Mouse (Mus musculus) neural tube, embryonic 12.5 days (tissue): ENCODE data around the gene Prepl. TPM values are rescaled to one million over a fixed set of nuclear protein-coding genes. Genes with fewer than 3 reads are reported as not detected.
A peak's percentile ranks its signal among the peaks of the same experiment; 100 is the strongest.

Experiments used
- ATAC-seq: fragments of 200-750 bp; cut with Nextera tagmentation; 2 replicates; pipeline ENCODE4 v1.8.0; 2017; ENCODE audit warnings: low read depth, mild to moderate bottlenecking, moderate TSS enrichment, moderate library complexity; ENCODE audit not compliant: low FRiP score
- H3K27ac ChIP-seq: fragments of 300-500 bp; sonication (generic); 2 replicates; pipeline ENCODE4 v1.5.1; 2016
- H3K27me3 ChIP-seq: fragments of 300-500 bp; sonication (generic); replicated peaks from 2 replicates; pipeline ENCODE4 v1.6.1; 2016; ENCODE audit warnings: mild to moderate bottlenecking
- H3K36me3 ChIP-seq: fragments of 300-500 bp; sonication (generic); 2 replicates; pipeline ENCODE4 v1.6.1; 2016; ENCODE audit warnings: mild to moderate bottlenecking
- H3K4me1 ChIP-seq: fragments of 300-500 bp; sonication (generic); 2 replicates; pipeline ENCODE4 v1.6.1; 2016
- H3K4me2 ChIP-seq: fragments of 300-500 bp; sonication (generic); replicated peaks from 2 replicates; pipeline ENCODE4 v1.6.1; 2016; ENCODE audit warnings: mild to moderate bottlenecking
- H3K4me3 ChIP-seq: fragments of 300-500 bp; sonication (generic); 2 replicates; pipeline ENCODE4 v1.5.1; 2016
- H3K9ac ChIP-seq: fragments of 300-500 bp; sonication (generic); 2 replicates; pipeline ENCODE4 v1.6.1; 2016; ENCODE audit warnings: mild to moderate bottlenecking
- H3K9me3 ChIP-seq: fragments of 300-500 bp; sonication (generic); 2 replicates; pipeline ENCODE4 v1.6.1; 2016; ENCODE audit warnings: mild to moderate bottlenecking
- WGBS: fragments of 180-500 bp; shearing (Covaris S2); methylation state at CpG from one replicate; pipeline ENCODE4 v1.1.7; 2016; 5-methylcytosine and 5-hydroxymethylcytosine counted together
- polyA plus RNA-seq: library from polyadenylated mRNA; unstranded; fragments of >200 nt; fragmentation: Nextera tagmentation; extraction: Ambion mirVana; gene quantifications from 2 replicates; pipeline ENCODE4 v1.2.1, GENCODE M21; 2016

Gene Prepl
- polyA plus RNA-seq = 65.2 and 70.1 TPM in 2 replicates

GRCm38 (mm10) chr17:85090120-85091099, at the start of gene Prepl, which contains the start of gene Camkmt:
TSS of gene Prepl (minus strand) at chr17:85090241.
TSS of gene Camkmt (plus strand) at chr17:85090552.
- Histone ChIP-seq H3K27ac (peak within 1 kb of the TSS; percentile 54), H3K36me3 (no peaks in the 10 kb centered on the region), H3K9me3 (no peaks in the 10 kb centered on the region), H3K4me2 (peak within 1 kb of the TSS; percentile 85), H3K9ac (peak within 1 kb of the TSS; percentile 78), H3K27me3 (no peaks in the 10 kb centered on the region), H3K4me1 (peaks cover 15% of the 10 kb centered on the region), H3K4me3 (peak within 1 kb of the TSS; percentile 86)
- peak; percentile 98 for ATAC-seq
- WGBS = under 1% methylated on average over 63 of the region's 63 CpGs

DNA sequence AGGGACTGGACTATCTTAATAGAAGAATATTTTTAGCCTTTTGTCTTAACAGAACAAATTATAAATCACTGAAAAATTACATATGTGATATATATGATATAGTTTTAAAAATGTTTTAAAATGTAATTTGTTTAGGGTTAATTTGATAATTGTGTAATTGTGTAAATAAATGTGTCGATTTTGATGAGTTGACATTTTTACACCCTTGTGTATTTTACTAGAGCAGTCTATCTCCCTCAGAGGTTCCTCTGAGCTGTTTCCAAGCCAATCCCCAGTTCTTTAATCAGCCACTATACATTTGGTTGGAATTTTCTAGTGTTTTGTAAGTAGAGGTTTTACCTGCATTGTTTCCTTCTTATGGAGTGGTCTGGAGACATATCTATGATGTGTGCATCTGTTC, 48.4 kb upstream of the Prepl start:
- Histone ChIP-seq H3K4me2 (no peak overlapping the region), H3K4me1 (peaks cover 9% of the 10 kb centered on the region; the same call in 1 of the 2 replicates), H3K9ac (no peak overlapping the region), H3K36me3 (no peaks in the 10 kb centered on the region), H3K9me3 (no peaks in the 10 kb centered on the region), H3K27me3 (no peaks in the 10 kb centered on the region), H3K27ac (no peak overlapping the region), H3K4me3 (no peak overlapping the region)
- 96% methylated on average over 1 of the region's 1 CpGs for WGBS
- no peak for ATAC-seq

GRCm38 (mm10) chr17:85116643-85117042, 26.6 kb upstream of the Prepl start:
- Histone ChIP-seq H3K36me3 (no peaks in the 10 kb centered on the region), H3K9me3 (no peaks in the 10 kb centered on the region), H3K4me3 (no peak overlapping the region), H3K27ac (no peak overlapping the region), H3K4me2 (no peak overlapping the region), H3K9ac (no peak overlapping the region), H3K4me1 (no peaks in the 10 kb centered on the region), H3K27me3 (no peaks in the 10 kb centered on the region)
- WGBS = 36% methylated on average over 4 of the region's 4 CpGs
- no peak for ATAC-seq

DNA sequence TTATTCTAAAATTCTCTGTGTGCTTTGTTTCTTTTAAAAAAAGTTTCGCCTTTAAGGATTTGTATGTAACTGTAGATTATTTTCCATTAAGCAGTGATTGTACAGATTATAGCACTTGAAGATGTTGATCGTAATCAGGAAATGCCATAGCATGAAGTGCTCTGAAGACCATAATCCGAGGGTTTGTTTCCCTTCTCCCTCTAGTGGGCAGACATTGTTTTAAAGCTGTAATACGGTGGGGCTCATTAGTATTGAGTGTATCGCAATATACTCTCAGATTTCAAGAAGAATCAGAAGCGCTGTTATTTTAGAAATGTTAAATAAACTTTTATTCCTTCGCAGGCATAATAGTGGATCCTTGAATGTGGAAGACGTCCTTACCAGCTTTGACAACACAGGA, 23.4 kb upstream of the Prepl start:
- Histone ChIP-seq H3K9ac (no peak overlapping the region), H3K4me1 (no peaks in the 10 kb centered on the region), H3K9me3 (no peaks in the 10 kb centered on the region), H3K4me2 (no peak overlapping the region), H3K27me3 (no peaks in the 10 kb centered on the region), H3K36me3 (no peaks in the 10 kb centered on the region), H3K4me3 (no peak overlapping the region), H3K27ac (no peak overlapping the region)
- 87% methylated on average over 8 of the region's 8 CpGs for WGBS
- no peak for ATAC-seq

GRCm38 (mm10) chr17:85110640-85111039, 20.6 kb upstream of the Prepl start:
- no peak overlapping the region for H3K27ac ChIP-seq
- WGBS = 97% methylated on average over 1 of the region's 1 CpGs

DNA sequence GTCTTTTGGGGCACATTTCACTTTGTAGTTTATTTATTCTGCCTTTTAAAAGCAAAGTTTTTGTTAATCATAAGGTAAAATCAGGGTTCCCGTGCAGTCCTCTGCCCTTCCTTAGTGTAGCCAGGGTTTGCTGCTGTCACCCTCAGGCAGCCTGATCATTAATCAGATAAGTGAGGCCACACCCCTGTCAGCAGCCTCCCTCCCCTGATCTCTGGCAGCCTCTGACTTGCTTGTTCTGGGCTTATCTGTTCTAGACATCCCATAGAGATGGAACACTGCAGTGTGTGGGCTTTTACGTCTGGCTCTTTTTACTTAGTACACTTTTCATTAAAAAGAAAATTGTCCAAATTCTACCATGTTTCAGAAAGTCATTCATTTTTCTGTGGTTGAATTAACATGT, 13.3 kb upstream of the Prepl start:
- no peak overlapping the region for H3K27ac ChIP-seq
- peaks cover 7% of the 10 kb centered on the region; the same call in 1 of the 2 replicates for H3K9me3 ChIP-seq
- H3K27me3 ChIP-seq = no peaks in the 10 kb centered on the region
- ATAC-seq = no peak
- no peak overlapping the region for H3K4me3 ChIP-seq
- H3K36me3 ChIP-seq = peaks cover 9% of the 10 kb centered on the region
- 57% methylated on average over 2 of the region's 2 CpGs for WGBS
- peaks cover 5% of the 10 kb centered on the region; the same call in 1 of the 2 replicates for H3K4me1 ChIP-seq
- H3K4me2 ChIP-seq = no peak overlapping the region
- no peak overlapping the region for H3K9ac ChIP-seq

More at GRCm38 (mm10) chr17:85110640-85111039, 20.6 kb upstream of the Prepl start:
- no peaks in the 10 kb centered on the region for H3K9me3 ChIP-seq
- no peak overlapping the region for H3K4me3 ChIP-seq
- no peak overlapping the region for H3K4me2 ChIP-seq
- no peak overlapping the region for H3K9ac ChIP-seq
- no peak for ATAC-seq
- no peaks in the 10 kb centered on the region for H3K27me3 ChIP-seq
- no peaks in the 10 kb centered on the region for H3K36me3 ChIP-seq
- H3K4me1 ChIP-seq = no peaks in the 10 kb centered on the region

- Histone ChIP-seq H3K4me1 (peaks cover 5% of the 10 kb centered on the region; the same call in 1 of the 2 replicates), H3K9me3 (peaks cover 14% of the 10 kb centered on the region; the same call in 1 of the 2 replicates), H3K27me3 (no peaks in the 10 kb centered on the region), H3K36me3 (peaks cover 23% of the 10 kb centered on the region), H3K4me3 (no peak overlapping the region), H3K4me2 (no peak overlapping the region), H3K9ac (no peak overlapping the region), H3K27ac (no peak overlapping the region)
- WGBS = 48% methylated on average over 7 of the region's 7 CpGs
- no peak for ATAC-seq
Observed at GRCm38 (mm10) chr17:85101751-85102150, 11.7 kb upstream of the Prepl start.

DNA sequence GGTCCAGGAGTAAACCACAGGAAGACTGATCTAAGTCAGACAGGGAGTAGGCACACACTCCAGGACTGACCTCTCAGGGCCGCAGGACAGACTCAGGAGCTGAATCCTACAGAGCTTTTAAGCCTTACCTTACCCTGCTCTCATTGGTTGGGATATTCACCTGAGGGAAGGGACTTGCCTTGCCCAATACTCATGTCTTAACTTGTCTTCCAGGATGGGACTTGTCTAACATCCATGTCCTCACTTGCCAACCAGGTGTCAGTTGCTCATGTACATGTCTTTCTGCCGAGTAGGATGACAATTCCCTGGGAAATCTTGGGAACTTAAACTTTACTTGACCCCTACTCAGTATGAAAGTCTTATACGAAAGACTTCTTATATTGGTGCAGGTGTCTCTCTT, 10.2 kb upstream of the Prepl start:
- Histone ChIP-seq H3K4me3 (no peak overlapping the region), H3K36me3 (peaks cover 26% of the 10 kb centered on the region), H3K27ac (no peak overlapping the region), H3K27me3 (no peaks in the 10 kb centered on the region), H3K4me1 (peaks cover 5% of the 10 kb centered on the region; the same call in 1 of the 2 replicates), H3K9ac (no peak overlapping the region), H3K9me3 (peaks cover 14% of the 10 kb centered on the region; the same call in 1 of the 2 replicates), H3K4me2 (no peak overlapping the region)
- ATAC-seq = no peak
- 88% methylated on average over 3 of the region's 3 CpGs for WGBS

DNA sequence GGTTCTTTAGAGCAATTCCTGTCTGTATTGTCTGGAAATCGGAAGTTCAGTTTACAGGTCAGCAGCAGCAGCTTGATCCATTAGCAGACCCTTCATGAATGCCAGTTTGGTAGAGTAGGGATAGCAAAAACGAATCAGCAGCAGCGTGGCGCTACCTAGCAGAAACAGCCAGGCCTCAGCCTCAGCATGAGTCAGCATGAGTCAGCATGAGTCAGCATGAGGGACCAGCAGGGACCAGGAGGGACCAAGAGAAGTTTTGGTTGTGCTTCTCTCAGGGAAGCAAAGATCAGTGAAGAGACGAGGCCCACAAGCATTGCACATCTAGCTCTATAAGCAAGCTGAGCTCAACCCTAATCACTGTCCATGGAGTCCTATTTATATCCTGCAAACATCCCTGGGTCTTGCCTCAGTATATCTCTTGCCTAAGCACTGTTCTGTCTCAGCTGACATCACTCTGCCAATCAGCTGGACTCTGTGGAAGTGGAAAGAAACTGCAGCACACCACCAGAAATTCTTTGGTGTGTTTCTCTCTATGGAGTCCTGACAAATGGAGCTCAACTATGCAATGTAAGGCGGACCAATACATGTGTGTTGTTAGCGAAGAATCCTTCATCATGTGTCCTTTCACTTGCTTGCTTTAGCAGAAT, 8.8 kb upstream of the Prepl start:
- ATAC-seq = no peak
- Histone ChIP-seq H3K4me1 (peaks cover 5% of the 10 kb centered on the region; the same call in 1 of the 2 replicates), H3K27me3 (no peaks in the 10 kb centered on the region), H3K4me3 (no peak overlapping the region), H3K9me3 (peaks cover 14% of the 10 kb centered on the region; the same call in 1 of the 2 replicates), H3K4me2 (no peak overlapping the region), H3K27ac (no peak overlapping the region), H3K9ac (no peak overlapping the region), H3K36me3 (peaks cover 26% of the 10 kb centered on the region)
- WGBS = 91% methylated on average over 7 of the region's 7 CpGs

DNA sequence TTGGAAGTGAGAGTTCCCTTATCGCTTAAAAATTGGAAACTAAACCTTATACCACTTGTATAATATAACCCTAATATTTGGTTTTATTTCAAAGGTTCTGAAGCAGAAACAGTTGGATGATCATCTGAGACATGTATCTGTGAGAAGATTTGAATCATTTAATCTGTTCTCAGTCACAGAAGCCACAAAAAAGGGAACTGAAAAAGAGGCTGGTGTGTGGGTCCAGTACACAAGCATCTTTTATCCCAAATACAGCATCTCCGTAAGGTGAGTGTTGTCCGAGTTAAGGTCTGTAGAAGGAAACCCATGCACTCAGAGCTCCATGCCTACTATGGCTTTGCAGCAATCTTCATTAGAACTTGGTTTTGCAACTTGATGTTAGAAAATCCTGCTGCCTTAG, 6.4 kb upstream of the Prepl start:
- peaks cover 14% of the 10 kb centered on the region; the same call in 1 of the 2 replicates for H3K9me3 ChIP-seq
- no peak overlapping the region for H3K27ac ChIP-seq
- H3K4me1 ChIP-seq = peaks cover 3% of the 10 kb centered on the region; the same call in 1 of the 2 replicates
- 96% methylated on average over 3 of the region's 3 CpGs for WGBS
- no peak overlapping the region for H3K4me2 ChIP-seq
- H3K36me3 ChIP-seq = peaks cover 26% of the 10 kb centered on the region
- no peaks in the 10 kb centered on the region for H3K27me3 ChIP-seq
- no peak for ATAC-seq
- no peak overlapping the region for H3K9ac ChIP-seq
- H3K4me3 ChIP-seq = no peak overlapping the region

DNA sequence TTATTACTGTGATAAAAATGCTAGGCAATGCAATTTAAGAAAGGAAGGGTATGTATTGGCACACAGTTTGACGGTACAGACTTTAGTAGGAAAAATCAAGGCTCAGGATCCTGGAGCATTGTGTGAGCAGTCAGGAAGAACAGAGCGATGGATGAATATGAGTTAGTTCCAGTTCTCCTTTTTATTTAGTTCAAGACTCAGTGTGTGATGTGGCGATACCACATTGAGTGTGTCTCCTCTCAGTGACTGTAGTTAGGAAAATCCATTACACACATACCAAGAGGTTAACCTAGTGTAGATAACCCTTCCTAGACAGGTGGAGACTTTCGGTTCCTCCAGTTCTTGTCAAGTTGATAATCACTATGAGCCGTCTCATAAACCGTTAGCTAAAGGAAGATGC, 1.7 kb upstream of the Prepl start:
- no peak for ATAC-seq
- no peak overlapping the region for H3K9ac ChIP-seq
- peaks cover 15% of the 10 kb centered on the region for H3K4me1 ChIP-seq
- peaks cover 2% of the 10 kb centered on the region; the same call in 1 of the 2 replicates for H3K36me3 ChIP-seq
- H3K27ac ChIP-seq = no peak overlapping the region
- no peaks in the 10 kb centered on the region for H3K9me3 ChIP-seq
- H3K4me3 ChIP-seq = no peak overlapping the region
- H3K4me2 ChIP-seq = peak overlapping the region; percentile 85
- H3K27me3 ChIP-seq = no peaks in the 10 kb centered on the region
- 88% methylated on average over 6 of the region's 6 CpGs for WGBS

GRCm38 (mm10) chr17:85089621-85090020, 420 bp downstream of the Prepl start:
- Histone ChIP-seq H3K27ac (peak overlapping the region; percentile 54), H3K9ac (peak overlapping the region; percentile 74), H3K4me1 (peaks cover 15% of the 10 kb centered on the region), H3K4me3 (peak overlapping the region; percentile 86), H3K36me3 (no peaks in the 10 kb centered on the region), H3K9me3 (no peaks in the 10 kb centered on the region), H3K27me3 (no peaks in the 10 kb centered on the region), H3K4me2 (peak overlapping the region; percentile 85)
- ATAC-seq = peak; percentile 21
- WGBS = under 1% methylated on average over 16 of the region's 16 CpGs
